ENCODE assay signal across 24 mouse cellular contexts in genomic region chr10:77399938-77400337, GRCm38 (mm10). TPM values are rescaled to one million over a fixed set of nuclear protein-coding genes. Genes with fewer than 3 reads are reported as not detected.
DNase-seq lines count a peak whose midpoint lies in the region; ATAC-seq lines count a peak whose summit lies in the region.
"Had no signal": no experiment of that assay in that cellular context is flagged by ENCODE, and none has a peak within 500 bp of the region (broad histone marks: within the 10 kb centered on the region; RNA-seq: fewer than 3 reads in every experiment).

No protein-coding gene starts in this region.

- no peak overlapping the region for H3K4me2 ChIP-seq in forebrain, embryonic 16.5 days (ENCODE audit: low read length)
- no peak overlapping the region for H3K4me2 ChIP-seq in forebrain, embryonic 11.5 days (ENCODE audit: low read depth, low read length, severe bottlenecking)
- H3K4me2 ChIP-seq: embryonic facial prominence, embryonic 13.5 days; heart, embryonic 13.5 days; liver, embryonic 12.5 days; lung, embryonic 14.5 days had no signal

- H3K27me3 ChIP-seq in forebrain, embryonic 16.5 days (replicated peaks; ENCODE audit: control insufficient read depth, insufficient read depth, low read length): no peaks in the 10 kb centered on the region
- H3K27me3 ChIP-seq in forebrain, embryonic 11.5 days (ENCODE audit: control insufficient read depth, insufficient read depth, low read length): no peaks in the 10 kb centered on the region
- H3K27me3 ChIP-seq: embryonic facial prominence, embryonic 13.5 days; heart, embryonic 13.5 days; liver, embryonic 12.5 days had no signal

- no peak for DNase-seq in forebrain, embryonic 11.5 days (ENCODE audit: low spot score)
- peak; percentile 86 for DNase-seq in left cerebral cortex, postnatal 4 days
- DNase-seq in left cerebral cortex, adult 8-10 months (ENCODE audit: low spot score in 2 of 2): no peak
- peak; percentile 45 to 60 for DNase-seq in cerebellum, adult 18-20 months
- peak; percentile 63 to 78 for DNase-seq in cerebellum, postnatal 25 days
- DNase-seq in MN1 (ENCODE audit: low spot score): no peak
- DNase-seq in right cerebral cortex, adult 2 months (ENCODE audit: low spot score in 2 of 2): no peak
- DNase-seq: adrenal gland, postnatal 14 days; heart, adult 11 months; heart, postnatal 36 days; kidney, adult 2 months; kidney, postnatal 10 days; lung, embryonic 14.5 days; lung, postnatal 36 days; right cerebral cortex, postnatal 14 days; thymus, adult 18-20 months; thymus, postnatal 4 days had no signal

- peak; percentile 15; the same call in 1 of the 2 replicates for ATAC-seq in forebrain, embryonic 16.5 days
- ATAC-seq in forebrain, embryonic 11.5 days (replicated peaks; ENCODE audit: low FRiP score): no peak
- ATAC-seq: inflammation-experienced regulatory T-cells, adult 6 months; liver, embryonic 12.5 days had no signal

- no peaks in the 10 kb centered on the region for H3K36me3 ChIP-seq in forebrain, embryonic 16.5 days (ENCODE audit: control insufficient read depth, insufficient read depth)
- H3K36me3 ChIP-seq in forebrain, embryonic 11.5 days (ENCODE audit: control insufficient read depth, insufficient read depth, low read length): no peaks in the 10 kb centered on the region
- H3K36me3 ChIP-seq: embryonic facial prominence, embryonic 13.5 days; G1E; heart, embryonic 13.5 days; liver, embryonic 12.5 days; midbrain, embryonic 10.5 days had no signal

- H3K9me3 ChIP-seq in forebrain, embryonic 16.5 days (ENCODE audit: control insufficient read depth, low read length): no peaks in the 10 kb centered on the region
- no peaks in the 10 kb centered on the region for H3K9me3 ChIP-seq in forebrain, embryonic 11.5 days (ENCODE audit: control insufficient read depth, low read length)
- H3K9me3 ChIP-seq: embryonic facial prominence, embryonic 13.5 days; G1E; heart, embryonic 13.5 days; liver, embryonic 12.5 days; midbrain, embryonic 10.5 days had no signal

- intact Hi-C loops in left cerebral cortex, postnatal 4 days (cut with DNase I): no loop called here

- no peak overlapping the region for H3K9ac ChIP-seq in forebrain, embryonic 16.5 days (replicated peaks; ENCODE audit: low read depth, low read length)
- H3K9ac ChIP-seq in forebrain, embryonic 11.5 days (ENCODE audit: low read length): no peak overlapping the region
- H3K9ac ChIP-seq: embryonic facial prominence, embryonic 13.5 days; heart, embryonic 13.5 days; liver, embryonic 12.5 days; lung, embryonic 14.5 days had no signal

- no peaks in the 10 kb centered on the region; the same call in 1 of the 2 replicates for H3K4me1 ChIP-seq in forebrain, embryonic 16.5 days (replicated peaks; ENCODE audit: control insufficient read depth, insufficient read depth, low read length)
- H3K4me1 ChIP-seq in forebrain, embryonic 11.5 days (replicated peaks; ENCODE audit: control insufficient read depth, insufficient read depth, low read length): no peaks in the 10 kb centered on the region
- H3K4me1 ChIP-seq: embryonic facial prominence, embryonic 13.5 days had no signal

- H3K27ac ChIP-seq in forebrain, embryonic 16.5 days (ENCODE audit: low read length): no peak overlapping the region
- no peak overlapping the region for H3K27ac ChIP-seq in forebrain, embryonic 11.5 days (ENCODE audit: low read depth, low read length)
- H3K27ac ChIP-seq: embryonic facial prominence, embryonic 13.5 days; heart, embryonic 13.5 days; liver, embryonic 12.5 days; midbrain, embryonic 10.5 days had no signal

- H3K4me3 ChIP-seq in forebrain, embryonic 16.5 days (replicated peaks; ENCODE audit: low read length): no peak overlapping the region
- H3K4me3 ChIP-seq in forebrain, embryonic 11.5 days (ENCODE audit: low read depth, low read length): no peak overlapping the region
- H3K4me3 ChIP-seq: embryonic facial prominence, embryonic 13.5 days; heart, embryonic 13.5 days; liver, embryonic 12.5 days; midbrain, embryonic 10.5 days had no signal

- 72% methylated on average over 5 of the region's 5 CpGs for WGBS in forebrain, embryonic 16.5 days
- WGBS in forebrain, embryonic 11.5 days: 95% methylated on average over 5 of the region's 5 CpGs

RNA-seq across cellular contexts. Expression of gene Adarb1, which starts 18.1 kb away (rescaled TPM):
- 15.8 and 17.8 TPM in 2 replicates for polyA plus RNA-seq in forebrain, embryonic 16.5 days (2015; fragmentation: Nextera tagmentation; extraction: Ambion mirVana)
- polyA plus RNA-seq in forebrain, embryonic 11.5 days (2014; fragmentation: Nextera tagmentation; extraction: Ambion mirVana): 6.2 TPM in 2 replicates
- 10 to 100 TPM; 64.3 to 70.4 TPM for total RNA-seq in left cerebral cortex, postnatal 4 days (2021)
- total RNA-seq in left cerebral cortex, adult 8-10 months (2022): 100 to 1,000 TPM; 130 to 141 (median 135) TPM
- polyA plus RNA-seq: G1E had no signal

Comparison
In these comparisons a context has a peak if more than half of its experiments do, and no peak if none do; other contexts are left out.
1. DNase-seq: peak in left cerebral cortex, postnatal 4 days (single experiment), cerebellum, adult 18-20 months (2 of 2) and cerebellum, postnatal 25 days (2 of 2); none in forebrain, embryonic 11.5 days (single experiment), left cerebral cortex, adult 8-10 months (0 of 2), MN1 (single experiment) and right cerebral cortex, adult 2 months (0 of 2).